Mouse (Mus musculus): ENCODE results near the gene Cdkn2b. TPM values are rescaled to one million over a fixed set of nuclear protein-coding genes. Genes with fewer than 3 reads are reported as not detected.

Cdkn2b gene
- polyA plus RNA-seq, 1 experiment: 0.64 TPM

GRCm38 (mm10) chr4:89306798-89307365 lies 4.0 kb downstream of the Cdkn2b start:
- no peak for DNase-seq (ENCODE audit: low read depth)
- TF ChIP-seq POLR2A (IDR thresholded peaks at IDR 0.05; ENCODE audit: borderline replicate concordance, extremely low read depth, insufficient read depth, insufficient read length, poor library complexity, severe bottlenecking): no peak
- no peak for TF ChIP-seq CTCF (IDR thresholded peaks at IDR 0.05; ENCODE audit: borderline replicate concordance, extremely low read depth, insufficient read depth, insufficient read length)

DNA sequence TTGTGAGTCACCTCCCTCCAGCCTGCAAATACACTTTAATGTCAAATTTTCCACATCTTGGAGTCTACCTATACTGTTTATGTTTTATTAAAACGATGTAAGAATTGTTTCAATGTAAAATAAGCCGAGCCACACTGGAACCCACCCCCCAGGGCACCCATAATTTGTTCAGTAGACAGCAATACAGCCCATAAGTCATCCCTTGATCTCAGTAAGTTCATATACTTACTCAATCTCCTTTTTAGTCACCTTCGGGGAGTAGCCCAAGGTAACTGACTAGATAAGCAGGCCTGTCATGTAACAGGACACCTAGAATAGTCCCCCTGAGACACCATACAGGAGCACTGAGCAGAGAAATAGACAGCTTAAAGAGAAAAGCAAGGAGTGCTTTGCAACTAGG lies 5.1 kb downstream of the Cdkn2b start:
- TF ChIP-seq CTCF (IDR thresholded peaks at IDR 0.05; ENCODE audit: borderline replicate concordance, extremely low read depth, insufficient read depth, insufficient read length) (no peak), POLR2A (IDR thresholded peaks at IDR 0.05; ENCODE audit: borderline replicate concordance, extremely low read depth, insufficient read depth, insufficient read length, poor library complexity, severe bottlenecking) (no peak)
- DNase-seq (ENCODE audit: low read depth): no peak

GRCm38 (mm10) chr4:89303281-89303995 lies 7.4 kb downstream of the Cdkn2b start:
- no peak for DNase-seq (ENCODE audit: low read depth)
- TF ChIP-seq CTCF (IDR thresholded peaks at IDR 0.05; ENCODE audit: borderline replicate concordance, extremely low read depth, insufficient read depth, insufficient read length) (no peak), POLR2A (IDR thresholded peaks at IDR 0.05; ENCODE audit: borderline replicate concordance, extremely low read depth, insufficient read depth, insufficient read length, poor library complexity, severe bottlenecking) (no peak)

GRCm38 (mm10) chr4:89302129-89302528 lies 8.7 kb downstream of the Cdkn2b start:
- DNase-seq (ENCODE audit: low read depth): no peak
- TF ChIP-seq POLR2A (IDR thresholded peaks at IDR 0.05; ENCODE audit: borderline replicate concordance, extremely low read depth, insufficient read depth, insufficient read length, poor library complexity, severe bottlenecking) (no peak), CTCF (IDR thresholded peaks at IDR 0.05; ENCODE audit: borderline replicate concordance, extremely low read depth, insufficient read depth, insufficient read length) (no peak)

DNA sequence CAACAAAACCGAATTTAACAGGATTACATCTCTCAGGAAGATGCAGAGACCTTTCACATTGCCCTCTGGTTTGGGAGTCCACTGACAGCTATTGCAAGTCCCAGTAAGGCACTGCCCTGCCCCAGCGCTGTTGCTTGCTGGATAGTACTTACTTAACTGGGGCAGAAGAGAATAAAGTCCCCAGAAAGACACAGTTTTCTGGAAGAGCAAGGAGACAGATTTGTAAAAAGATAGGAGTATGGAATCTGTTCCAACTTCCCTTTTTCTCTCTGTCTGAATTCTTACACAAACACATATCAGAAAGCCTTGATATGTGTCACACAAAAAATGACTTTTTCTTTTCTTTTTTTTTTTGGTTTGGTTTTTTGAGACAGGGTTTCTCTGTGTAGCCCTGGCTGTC lies 11.1 kb downstream of the Cdkn2b start:
- TF ChIP-seq CTCF (IDR thresholded peaks at IDR 0.05; ENCODE audit: borderline replicate concordance, extremely low read depth, insufficient read depth, insufficient read length) (no peak), POLR2A (IDR thresholded peaks at IDR 0.05; ENCODE audit: borderline replicate concordance, extremely low read depth, insufficient read depth, insufficient read length, poor library complexity, severe bottlenecking) (no peak)

DNA sequence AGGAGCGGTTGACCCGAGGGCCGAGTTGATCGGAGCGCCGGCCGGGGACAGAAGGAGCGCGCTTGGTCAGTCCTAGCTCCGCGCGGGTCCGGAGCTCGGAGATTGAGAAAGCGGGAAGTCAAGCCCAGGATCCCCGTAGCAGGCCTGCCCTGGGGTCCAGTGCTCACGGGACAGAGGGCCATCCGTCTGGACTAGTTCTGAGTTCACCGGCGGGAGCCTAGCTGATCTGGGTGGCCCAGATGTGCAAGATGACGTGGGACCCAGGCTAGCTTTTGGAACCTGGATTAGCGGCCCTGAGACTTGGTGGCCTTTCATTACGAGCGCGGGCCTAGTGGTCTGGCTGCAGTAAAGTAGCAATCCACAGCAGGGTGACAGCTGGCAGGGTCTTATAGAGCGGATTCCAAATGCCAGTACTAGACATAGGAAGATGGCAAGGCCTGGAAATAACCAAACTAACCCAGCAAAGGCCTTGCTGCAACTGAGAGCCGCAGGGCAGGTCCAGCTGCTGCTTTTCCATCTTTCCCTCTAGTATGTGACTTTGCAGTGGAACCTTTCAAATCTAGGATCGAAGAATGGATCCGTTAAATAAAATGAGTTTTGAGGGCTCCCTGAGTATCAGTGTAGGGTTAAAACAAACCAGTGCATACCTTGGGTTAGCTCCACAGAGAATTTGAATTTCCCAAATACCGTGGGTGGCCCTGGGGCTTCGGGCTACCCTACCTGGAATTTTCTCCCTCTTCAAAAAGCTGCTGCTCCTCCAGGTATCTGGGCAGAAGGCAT lies 15.2 kb downstream of the Cdkn2b start:
- no peak for DNase-seq (ENCODE audit: low read depth)
- TF ChIP-seq POLR2A (IDR thresholded peaks at IDR 0.05; ENCODE audit: borderline replicate concordance, extremely low read depth, insufficient read depth, insufficient read length, poor library complexity, severe bottlenecking): no peak
- TF ChIP-seq CTCF (IDR thresholded peaks at IDR 0.05; ENCODE audit: borderline replicate concordance, extremely low read depth, insufficient read depth, insufficient read length): no peak

More for the DNA sequence above, 11.1 kb downstream of the Cdkn2b start:
- no peak for DNase-seq (ENCODE audit: low read depth)

- peak; percentile 78 for DNase-seq (ENCODE audit: low read depth)
- TF ChIP-seq POLR2A (IDR thresholded peaks at IDR 0.05; ENCODE audit: borderline replicate concordance, extremely low read depth, insufficient read depth, insufficient read length, poor library complexity, severe bottlenecking) (no peak), CTCF (IDR thresholded peaks at IDR 0.05; ENCODE audit: borderline replicate concordance, extremely low read depth, insufficient read depth, insufficient read length) (no peak)
These were observed 16.1 kb downstream of the Cdkn2b start, which contains the start of gene Cdkn2a for GRCm38 (mm10) chr4:89294486-89295440. Gene Cdkn2a, minus strand, starts transcription at chr4:89294653.

- no peak for TF ChIP-seq POLR2A (IDR thresholded peaks at IDR 0.05; ENCODE audit: borderline replicate concordance, extremely low read depth, insufficient read depth, insufficient read length, poor library complexity, severe bottlenecking)
- TF ChIP-seq CTCF (IDR thresholded peaks at IDR 0.05; ENCODE audit: borderline replicate concordance, extremely low read depth, insufficient read depth, insufficient read length): no peak
- no peak for DNase-seq (ENCODE audit: low read depth)
These were observed 16.8 kb downstream of the Cdkn2b start for GRCm38 (mm10) chr4:89294091-89294485.

- DNase-seq (ENCODE audit: low read depth): no peak
- TF ChIP-seq CTCF (IDR thresholded peaks at IDR 0.05; ENCODE audit: borderline replicate concordance, extremely low read depth, insufficient read depth, insufficient read length) (no peak), POLR2A (IDR thresholded peaks at IDR 0.05; ENCODE audit: borderline replicate concordance, extremely low read depth, insufficient read depth, insufficient read length, poor library complexity, severe bottlenecking) (no peak)
These were observed 17.3 kb downstream of the Cdkn2b start for GRCm38 (mm10) chr4:89293516-89293915.

- TF ChIP-seq CTCF (IDR thresholded peaks at IDR 0.05; ENCODE audit: borderline replicate concordance, extremely low read depth, insufficient read depth, insufficient read length) (no peak), POLR2A (IDR thresholded peaks at IDR 0.05; ENCODE audit: borderline replicate concordance, extremely low read depth, insufficient read depth, insufficient read length, poor library complexity, severe bottlenecking) (no peak)
- no peak for DNase-seq (ENCODE audit: low read depth)
These were observed 21.8 kb downstream of the Cdkn2b start for GRCm38 (mm10) chr4:89289028-89289427.

Data from brain, embryonic 14.5 days (tissue).